Mouse (Mus musculus) naive thymus-derived CD4-positive, alpha-beta T cell, adult 2 months (primary cell): Measurements from ENCODE around the gene Ehmt2.
A peak's percentile ranks its signal among the peaks of the same experiment; 100 is the strongest.
"Not testable (repeated sequence)": the region's sequence is repeated elsewhere in the genome, so short reads cannot be mapped to it uniquely, and the experiment has no call there.

Source experiments
- DNase-seq: peaks from one replicate; pipeline ENCODE4 v3.0.0-alpha.2; 2011; ENCODE audit warnings: low read depth

The Ehmt2 gene

GRCm38 (mm10) chr17:34927306-34928019 lies 29.2 kb downstream of the Ehmt2 start:
- no peak for DNase-seq

- DNase-seq, result no peak
These were observed 30.6 kb downstream of the Ehmt2 start for GRCm38 (mm10) chr17:34928841-34929240.

- peak; percentile 97 for DNase-seq
These were observed 32.9 kb downstream of the Ehmt2 start, which contains the start of gene Neu1 for GRCm38 (mm10) chr17:34931061-34931734. Gene Neu1, plus strand, starts transcription at chr17:34931253.

- DNase-seq, result peak; percentile 69
These were observed 33.4 kb downstream of the Ehmt2 start for GRCm38 (mm10) chr17:34931735-34932098.

- peak; percentile 60 for DNase-seq
These were observed 34.0 kb downstream of the Ehmt2 start for GRCm38 (mm10) chr17:34932287-34932686.

GRCm38 (mm10) chr17:34934031-34934430 lies 35.8 kb downstream of the Ehmt2 start:
- no peak for DNase-seq

- DNase-seq, result no peak
These were observed 36.6 kb downstream of the Ehmt2 start for GRCm38 (mm10) chr17:34934830-34935229.

- DNase-seq, result no peak
These were observed 39.8 kb downstream of the Ehmt2 start for GRCm38 (mm10) chr17:34937960-34938505.

- DNase-seq, result no peak
These were observed 43.2 kb downstream of the Ehmt2 start for GRCm38 (mm10) chr17:34941344-34942041.

GRCm38 (mm10) chr17:34943128-34943815 lies 45.0 kb downstream of the Ehmt2 start:
- DNase-seq, result no peak

- no peak for DNase-seq
These were observed 46.1 kb downstream of the Ehmt2 start for GRCm38 (mm10) chr17:34944362-34944761.

GRCm38 (mm10) chr17:34946486-34947140 lies 48.3 kb downstream of the Ehmt2 start:
- DNase-seq, result no peak

GRCm38 (mm10) chr17:34947606-34948005 lies 49.3 kb downstream of the Ehmt2 start:
- DNase-seq, result peak; percentile 59

- DNase-seq, result not testable (repeated sequence)
These were observed 50.7 kb downstream of the Ehmt2 start for GRCm38 (mm10) chr17:34948721-34949552.

- DNase-seq, result no peak
These were observed 51.3 kb downstream of the Ehmt2 start for GRCm38 (mm10) chr17:34949553-34949969.

GRCm38 (mm10) chr17:34950514-34951455 lies 52.5 kb downstream of the Ehmt2 start:
- no peak for DNase-seq

GRCm38 (mm10) chr17:34951636-34952377 lies 53.5 kb downstream of the Ehmt2 start:
- DNase-seq, result no peak

- DNase-seq, result peak; percentile 86
These were observed 54.2 kb downstream of the Ehmt2 start for GRCm38 (mm10) chr17:34952378-34953040.
